In genomic region chr13:54610972-54611754, GRCm38 (mm10) we compare ENCODE assay signal across 8 mouse cellular contexts. TPM values are rescaled to one million over a fixed set of nuclear protein-coding genes. Genes with fewer than 3 reads are reported as not detected.
DNase-seq lines count a peak whose midpoint lies in the region; ATAC-seq lines count a peak whose summit lies in the region.

Cltb (minus strand) TSS chr13:54611344.

- H3K9ac ChIP-seq in hindbrain, embryonic 11.5 days (ENCODE audit: low read depth, low read length) = peak within 1 kb of the TSS; percentile 72

- DNase-seq in MN1 (ENCODE audit: low spot score) = peak; percentile 86
- peak; percentile 93 for DNase-seq in cerebellum, adult 9-11 months
- peak; percentile 79 to 89 for DNase-seq in frontal cortex, postnatal 10 days (ENCODE audit: low spot score in 2 of 2)
- DNase-seq in hindbrain, embryonic 11.5 days (ENCODE audit: low spot score) = peak; percentile 89
- peak; percentile 92 to 95 for DNase-seq in layer of hippocampus, postnatal 25 days (ENCODE audit: extremely low spot score in 1 of 2, low spot score in 1 of 2)
- DNase-seq in lung, postnatal 14 days = peak; percentile 93
- DNase-seq in ovary, postnatal 36 days (ENCODE audit: low spot score) = peak; percentile 85
- DNase-seq in thymus, postnatal 25 days = peak; percentile 90

- no peaks in the 10 kb centered on the region for H3K36me3 ChIP-seq in hindbrain, embryonic 11.5 days (ENCODE audit: control insufficient read depth, insufficient read depth, low read length)

- H3K4me3 ChIP-seq in hindbrain, embryonic 11.5 days (ENCODE audit: low read depth, low read length) = peak within 1 kb of the TSS; percentile 57

- under 1% methylated on average over 54 of the region's 66 CpGs for WGBS in hindbrain, embryonic 11.5 days

- H3K27me3 ChIP-seq in hindbrain, embryonic 11.5 days (ENCODE audit: control insufficient read depth, insufficient read depth, low read length) = no peaks in the 10 kb centered on the region

- H3K4me2 ChIP-seq in hindbrain, embryonic 11.5 days (replicated peaks; ENCODE audit: low read depth, low read length) = peak within 1 kb of the TSS; percentile 80

- H3K4me1 ChIP-seq in hindbrain, embryonic 11.5 days (replicated peaks; ENCODE audit: control insufficient read depth, insufficient read depth, low read length) = no peaks in the 10 kb centered on the region; the same call in 1 of the 2 replicates

- no peak within 1 kb of the TSS for H3K27ac ChIP-seq in hindbrain, embryonic 11.5 days (ENCODE audit: low read depth, low read length)

- ATAC-seq in hindbrain, embryonic 11.5 days (ENCODE audit: low FRiP score) = peak; percentile 73

- H3K9me3 ChIP-seq in hindbrain, embryonic 11.5 days (ENCODE audit: control insufficient read depth, low read length) = no peaks in the 10 kb centered on the region

RNA-seq across cellular contexts. Expression of gene Cltb, which starts in this region (rescaled TPM):
- polyA plus RNA-seq in hindbrain, embryonic 11.5 days (2014; fragmentation: Nextera tagmentation; extraction: Ambion mirVana) = 32.3 and 36.8 TPM in 2 replicates
- total RNA-seq in layer of hippocampus, postnatal 25 days (2021) = 100 to 1,000 TPM; 269 to 294 TPM
